Mouse (Mus musculus) brown adipose tissue, adult 24 weeks (tissue): ENCODE measurements around the gene Rpl7a. TPM values are rescaled to one million over a fixed set of nuclear protein-coding genes. Genes with fewer than 3 reads are reported as not detected.

ENCODE experiments used
- polyA plus RNA-seq: library from polyadenylated mRNA; stranded (reverse); fragments of >200 nt; gene quantifications from 2 replicates; pipeline ENCODE4 v1.2.4, GENCODE M21; 2012; ENCODE audit not compliant: missing spikeins, insufficient read depth, insufficient read length

The Rpl7a gene
- polyA plus RNA-seq, 1 experiment, result 183 TPM

Other genes starting within 250 kb of the Rpl7a start
- gene Lcn4, start 239.5 kb upstream of the Rpl7a start, polyA plus RNA-seq, result not detected in 2 replicates
- not detected in 2 replicates for gene Abo, start 45.8 kb upstream of the Rpl7a start, polyA plus RNA-seq
- gene Surf6, start 7.9 kb upstream of the Rpl7a start, polyA plus RNA-seq, result 7.0 and 8.8 TPM in 2 replicates
- 9.5 and 10.0 TPM in 2 replicates for gene Med22, start 87 bp upstream of the Rpl7a start, polyA plus RNA-seq
- 25.6 and 26.8 TPM in 2 replicates for gene Surf2, start 5.6 kb downstream of the Rpl7a start, polyA plus RNA-seq
- 90.6 and 112 TPM in 2 replicates for gene Surf1, start 5.8 kb downstream of the Rpl7a start, polyA plus RNA-seq
- 50.3 and 61.2 TPM in 2 replicates for gene Surf4, start 23.2 kb downstream of the Rpl7a start, polyA plus RNA-seq
- not detected in 2 replicates for gene Stkld1, start 23.3 kb downstream of the Rpl7a start, polyA plus RNA-seq
- gene Rexo4, start 53.6 kb downstream of the Rpl7a start, polyA plus RNA-seq, result 10.4 and 13.9 TPM in 2 replicates
- not detected in 2 replicates for gene Adamts13, start 62.7 kb downstream of the Rpl7a start, polyA plus RNA-seq
- gene Cacfd1, start 99.2 kb downstream of the Rpl7a start, polyA plus RNA-seq, result 16.9 and 21.4 TPM in 2 replicates
- gene Slc2a6, start 117.2 kb downstream of the Rpl7a start, polyA plus RNA-seq, result not detected in 2 replicates
- not detected in 2 replicates for gene Mymk, start 161.4 kb downstream of the Rpl7a start, polyA plus RNA-seq
- gene Adamtsl2, start 168.6 kb downstream of the Rpl7a start, polyA plus RNA-seq, result not detected in 2 replicates
- not detected in 2 replicates for gene Fam163b, start 231.7 kb downstream of the Rpl7a start, polyA plus RNA-seq